Mouse (Mus musculus): ENCODE data around the gene Chit1. TPM values are rescaled to one million over a fixed set of nuclear protein-coding genes. Genes with fewer than 3 reads are reported as not detected.

The Chit1 gene
- polyA plus RNA-seq, 1 experiment, result not detected

DNA sequence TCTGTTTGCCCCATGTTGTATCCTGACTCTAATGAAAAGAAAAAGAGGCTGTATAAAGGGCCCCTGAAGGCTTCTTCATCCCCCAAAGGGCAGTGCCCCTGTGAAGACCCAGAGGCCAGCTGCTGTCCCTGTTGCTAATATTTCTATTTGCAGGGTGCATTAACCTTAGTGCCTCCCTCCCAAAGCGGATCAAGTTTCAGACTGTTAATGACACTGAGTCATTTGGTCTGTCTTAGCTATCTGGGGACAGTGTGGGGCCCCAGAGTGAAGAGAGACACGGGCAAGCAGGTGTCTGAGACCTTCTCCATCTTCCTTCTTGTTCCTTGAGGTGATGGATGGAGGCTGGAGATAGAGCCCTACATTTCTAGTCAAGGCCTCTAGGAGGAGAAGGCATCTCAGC lies 84.1 kb downstream of the Chit1 start:
- 69% methylated on average over 2 of the region's 2 CpGs for WGBS
- Histone ChIP-seq H3K4me3 (ENCODE audit: insufficient read depth, low read depth, low read length) (no peak overlapping the region), H3K4me1 (ENCODE audit: control insufficient read depth, insufficient read depth, low read length) (no peaks in the 10 kb centered on the region), H3K36me3 (ENCODE audit: control insufficient read depth, insufficient read depth, low read length) (no peaks in the 10 kb centered on the region), H3K27me3 (replicated peaks; ENCODE audit: control insufficient read depth, insufficient read depth, low read length) (no peaks in the 10 kb centered on the region), H3K27ac (ENCODE audit: insufficient read depth, low read depth, low read length) (no peak overlapping the region)
- TF ChIP-seq POLR2A (IDR thresholded peaks at IDR 0.05; ENCODE audit: low read depth, low read length), result no peak
- TF ChIP-seq CTCF (conservative IDR thresholded peaks at IDR 0.05; ENCODE audit: insufficient read depth, insufficient read length, low read depth, low read length), result no peak
- no peak for DNase-seq

DNA sequence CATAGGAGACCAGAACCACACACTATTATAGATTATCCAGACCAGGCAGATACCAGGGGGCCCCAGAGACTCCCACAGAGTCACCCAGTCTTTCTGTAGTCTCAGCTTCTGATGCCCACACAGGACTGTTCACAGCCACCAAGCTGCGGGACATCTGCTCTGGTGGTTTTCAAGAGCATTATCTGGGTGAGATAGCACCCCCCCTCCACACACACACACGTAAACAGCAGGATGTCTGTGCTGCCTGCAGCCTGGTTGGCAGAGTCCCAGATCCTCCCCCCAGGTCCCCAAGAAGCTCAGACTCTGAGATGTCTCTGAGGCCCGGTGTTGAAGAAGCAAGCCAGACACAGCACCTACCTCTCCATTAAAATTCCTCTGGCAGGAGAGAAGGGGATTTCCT lies 84.5 kb downstream of the Chit1 start:
- no peak overlapping the region for H3K27ac ChIP-seq (ENCODE audit: insufficient read depth, low read depth, low read length)
- no peak overlapping the region for H3K4me3 ChIP-seq (ENCODE audit: insufficient read depth, low read depth, low read length)
- no peaks in the 10 kb centered on the region for H3K36me3 ChIP-seq (ENCODE audit: control insufficient read depth, insufficient read depth, low read length)
- no peaks in the 10 kb centered on the region for H3K4me1 ChIP-seq (ENCODE audit: control insufficient read depth, insufficient read depth, low read length)
- TF ChIP-seq POLR2A (IDR thresholded peaks at IDR 0.05; ENCODE audit: low read depth, low read length), result no peak
- TF ChIP-seq CTCF (conservative IDR thresholded peaks at IDR 0.05; ENCODE audit: insufficient read depth, insufficient read length, low read depth, low read length), result no peak
- H3K27me3 ChIP-seq (replicated peaks; ENCODE audit: control insufficient read depth, insufficient read depth, low read length), result no peaks in the 10 kb centered on the region
- no peak for DNase-seq
- WGBS, result 55% methylated on average over 3 of the region's 3 CpGs

DNA sequence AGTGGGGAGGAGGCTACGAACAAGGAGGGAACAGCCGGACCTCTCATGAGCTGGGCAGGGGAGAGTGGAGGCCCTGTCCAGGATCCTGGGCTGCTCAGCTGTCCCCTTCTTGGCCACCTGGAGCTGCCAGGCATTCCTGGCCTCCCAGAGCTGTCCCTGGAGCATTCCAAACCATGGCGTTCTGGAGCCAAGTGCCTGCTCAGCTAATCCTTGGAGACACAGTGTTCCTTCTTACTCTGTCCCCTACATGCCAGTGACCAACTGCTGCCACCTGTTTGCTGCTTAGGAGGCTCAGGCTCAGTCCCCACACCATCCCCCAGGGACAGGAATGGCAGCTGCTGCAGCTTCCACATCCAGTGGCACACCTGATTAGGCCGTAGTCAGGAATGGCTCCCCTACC lies 84.9 kb downstream of the Chit1 start:
- Histone ChIP-seq H3K4me3 (ENCODE audit: insufficient read depth, low read depth, low read length) (no peak overlapping the region), H3K27ac (ENCODE audit: insufficient read depth, low read depth, low read length) (no peak overlapping the region), H3K36me3 (ENCODE audit: control insufficient read depth, insufficient read depth, low read length) (no peaks in the 10 kb centered on the region), H3K4me1 (ENCODE audit: control insufficient read depth, insufficient read depth, low read length) (no peaks in the 10 kb centered on the region), H3K27me3 (replicated peaks; ENCODE audit: control insufficient read depth, insufficient read depth, low read length) (no peaks in the 10 kb centered on the region)
- WGBS, result 71% methylated on average over 4 of the region's 4 CpGs
- no peak for TF ChIP-seq CTCF (conservative IDR thresholded peaks at IDR 0.05; ENCODE audit: insufficient read depth, insufficient read length, low read depth, low read length)
- TF ChIP-seq POLR2A (IDR thresholded peaks at IDR 0.05; ENCODE audit: low read depth, low read length), result no peak
- DNase-seq, result no peak

DNA sequence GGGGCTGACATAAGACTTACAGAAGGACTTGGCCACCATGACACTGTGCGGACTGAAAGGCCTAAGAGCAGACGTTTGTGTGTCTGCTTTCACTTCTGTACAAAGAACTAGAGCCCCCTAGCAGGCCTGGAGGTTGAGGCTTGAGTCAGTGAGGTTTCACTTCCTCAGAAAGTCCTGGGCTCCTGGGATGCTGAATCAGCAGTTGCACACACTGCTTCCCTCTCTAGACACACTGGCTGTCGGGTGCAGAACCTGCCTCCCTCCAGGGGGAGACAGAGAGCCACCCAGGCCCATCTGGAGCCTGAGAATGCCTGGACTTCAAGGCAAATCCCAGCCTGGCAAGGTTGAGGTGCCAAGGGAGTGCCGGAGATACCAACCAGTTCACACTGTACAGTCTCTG lies 85.3 kb downstream of the Chit1 start:
- Histone ChIP-seq H3K4me1 (ENCODE audit: control insufficient read depth, insufficient read depth, low read length) (no peaks in the 10 kb centered on the region), H3K36me3 (ENCODE audit: control insufficient read depth, insufficient read depth, low read length) (no peaks in the 10 kb centered on the region), H3K27ac (ENCODE audit: insufficient read depth, low read depth, low read length) (no peak overlapping the region), H3K4me3 (ENCODE audit: insufficient read depth, low read depth, low read length) (no peak overlapping the region), H3K27me3 (replicated peaks; ENCODE audit: control insufficient read depth, insufficient read depth, low read length) (no peaks in the 10 kb centered on the region)
- 61% methylated on average over 4 of the region's 4 CpGs for WGBS
- TF ChIP-seq POLR2A (IDR thresholded peaks at IDR 0.05; ENCODE audit: low read depth, low read length) (no peak), CTCF (conservative IDR thresholded peaks at IDR 0.05; ENCODE audit: insufficient read depth, insufficient read length, low read depth, low read length) (peak; percentile 91)
- peak; percentile 77 for DNase-seq

DNA sequence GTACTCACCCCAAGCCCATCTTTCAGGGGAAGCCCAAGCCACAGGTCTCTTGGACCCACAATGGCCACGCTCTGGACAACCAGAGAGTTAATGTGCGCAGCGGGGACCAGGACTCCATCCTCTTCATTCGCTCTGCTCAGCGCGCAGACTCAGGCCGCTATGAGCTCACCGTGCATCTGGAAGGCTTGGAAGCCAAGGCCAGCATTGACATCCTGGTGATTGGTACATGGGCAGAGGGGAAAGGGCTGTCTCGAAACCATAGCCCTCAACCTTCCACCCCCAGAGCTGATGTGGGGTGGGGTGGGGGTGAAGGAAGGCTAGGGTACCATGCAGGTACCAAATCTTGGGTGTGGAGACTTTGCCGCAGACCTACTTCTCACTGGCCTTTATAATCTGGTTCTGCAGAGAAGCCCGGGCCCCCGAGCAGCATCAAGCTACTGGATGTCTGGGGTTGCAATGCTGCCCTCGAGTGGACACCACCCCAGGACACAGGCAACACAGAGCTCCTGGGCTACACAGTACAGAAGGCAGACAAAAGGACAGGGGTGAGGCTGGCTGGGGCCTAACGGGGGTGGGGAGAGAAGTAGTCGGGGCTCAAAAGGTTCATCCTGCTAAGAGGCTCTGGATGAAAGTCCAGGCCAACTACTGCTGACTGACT lies 86.4 kb downstream of the Chit1 start:
- no peak overlapping the region for H3K4me3 ChIP-seq (ENCODE audit: insufficient read depth, low read depth, low read length)
- no peaks in the 10 kb centered on the region for H3K36me3 ChIP-seq (ENCODE audit: control insufficient read depth, insufficient read depth, low read length)
- H3K4me1 ChIP-seq (ENCODE audit: control insufficient read depth, insufficient read depth, low read length), result no peaks in the 10 kb centered on the region
- TF ChIP-seq POLR2A (IDR thresholded peaks at IDR 0.05; ENCODE audit: low read depth, low read length), result no peak
- TF ChIP-seq CTCF (conservative IDR thresholded peaks at IDR 0.05; ENCODE audit: insufficient read depth, insufficient read length, low read depth, low read length), result no peak
- no peaks in the 10 kb centered on the region for H3K27me3 ChIP-seq (replicated peaks; ENCODE audit: control insufficient read depth, insufficient read depth, low read length)
- no peak overlapping the region for H3K27ac ChIP-seq (ENCODE audit: insufficient read depth, low read depth, low read length)
- no peak for DNase-seq
- WGBS, result 81% methylated on average over 15 of the region's 15 CpGs

DNA sequence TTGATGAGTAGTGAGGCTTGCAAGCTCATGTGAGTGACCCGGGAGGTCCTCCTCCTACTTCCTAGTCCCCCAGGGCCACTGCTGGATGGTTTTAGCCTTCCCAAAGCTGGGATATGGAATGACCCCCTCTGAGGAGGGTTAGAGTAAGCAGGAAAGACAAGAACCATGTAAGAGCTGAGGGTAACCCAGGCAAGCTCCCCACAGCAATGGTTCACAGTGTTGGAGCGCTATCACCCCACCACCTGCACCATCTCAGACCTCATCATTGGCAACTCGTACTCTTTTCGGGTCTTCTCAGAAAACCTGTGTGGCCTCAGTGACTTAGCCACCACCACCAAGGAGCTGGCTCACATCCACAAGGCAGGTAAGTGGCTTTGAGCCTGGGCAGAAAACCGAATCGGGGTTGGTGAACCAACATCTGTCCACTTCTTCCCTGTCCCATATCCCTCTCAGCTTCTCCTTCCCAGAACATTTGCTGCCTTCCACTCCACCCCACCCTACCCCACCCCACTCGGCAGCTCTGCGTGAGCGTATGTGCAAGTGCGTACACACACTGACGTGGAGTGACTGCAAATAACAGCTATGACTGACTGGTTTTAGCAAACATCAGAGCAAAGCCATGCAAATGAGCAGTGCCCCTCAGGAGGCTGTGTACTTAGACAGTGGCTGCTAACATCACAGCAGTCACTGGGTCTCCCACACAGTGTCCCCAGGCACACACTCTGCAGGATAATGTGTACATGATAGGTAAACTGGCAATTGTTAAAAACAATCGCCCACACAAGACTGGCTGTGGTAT lies 87.4 kb downstream of the Chit1 start:
- Histone ChIP-seq H3K4me1 (ENCODE audit: control insufficient read depth, insufficient read depth, low read length) (no peaks in the 10 kb centered on the region), H3K4me3 (ENCODE audit: insufficient read depth, low read depth, low read length) (no peak overlapping the region), H3K36me3 (ENCODE audit: control insufficient read depth, insufficient read depth, low read length) (no peaks in the 10 kb centered on the region), H3K27me3 (replicated peaks; ENCODE audit: control insufficient read depth, insufficient read depth, low read length) (no peaks in the 10 kb centered on the region), H3K27ac (ENCODE audit: insufficient read depth, low read depth, low read length) (no peak overlapping the region)
- no peak for TF ChIP-seq CTCF (conservative IDR thresholded peaks at IDR 0.05; ENCODE audit: insufficient read depth, insufficient read length, low read depth, low read length)
- TF ChIP-seq POLR2A (IDR thresholded peaks at IDR 0.05; ENCODE audit: low read depth, low read length), result no peak
- WGBS, result 85% methylated on average over 12 of the region's 12 CpGs
- DNase-seq, result no peak

DNA sequence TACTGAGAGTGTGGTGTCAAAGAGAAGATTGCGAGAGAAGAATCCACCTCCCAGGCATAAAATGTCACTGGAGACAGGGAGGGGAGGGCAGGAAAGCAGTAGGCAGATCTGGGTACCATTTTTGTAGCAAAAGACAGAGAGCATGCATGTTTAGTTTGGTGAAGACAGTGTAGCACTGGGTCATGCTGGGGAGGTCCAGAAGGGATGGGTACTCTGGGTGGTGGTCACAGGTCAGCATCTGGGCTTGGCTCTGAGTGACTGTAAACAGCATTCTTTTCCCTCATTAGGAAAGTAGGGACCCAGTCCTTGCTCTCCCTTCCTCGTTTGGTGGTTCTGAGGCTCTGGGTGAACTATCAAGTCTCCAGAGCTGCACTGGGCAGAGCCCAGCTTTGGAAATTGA lies 89.4 kb downstream of the Chit1 start:
- no peak for TF ChIP-seq CTCF (conservative IDR thresholded peaks at IDR 0.05; ENCODE audit: insufficient read depth, insufficient read length, low read depth, low read length)
- no peak for TF ChIP-seq POLR2A (IDR thresholded peaks at IDR 0.05; ENCODE audit: low read depth, low read length)
- Histone ChIP-seq H3K27me3 (replicated peaks; ENCODE audit: control insufficient read depth, insufficient read depth, low read length) (no peaks in the 10 kb centered on the region), H3K4me1 (ENCODE audit: control insufficient read depth, insufficient read depth, low read length) (no peaks in the 10 kb centered on the region), H3K4me3 (ENCODE audit: insufficient read depth, low read depth, low read length) (no peak overlapping the region), H3K36me3 (ENCODE audit: control insufficient read depth, insufficient read depth, low read length) (no peaks in the 10 kb centered on the region), H3K27ac (ENCODE audit: insufficient read depth, low read depth, low read length) (no peak overlapping the region)
- 71% methylated on average over 2 of the region's 2 CpGs for WGBS
- no peak for DNase-seq

Other genes starting within 250 kb of the Chit1 start
- 0.48 and 1.5 TPM in 2 replicates for gene Optc, start 203.2 kb upstream of the Chit1 start, polyA plus RNA-seq (2012; rRNA removed)
- gene Prelp, start 189.8 kb upstream of the Chit1 start, polyA plus RNA-seq (2012; rRNA removed), result 35.0 and 38.2 TPM in 2 replicates
- 9.7 and 11.9 TPM in 2 replicates for gene Fmod, start 74.0 kb upstream of the Chit1 start, polyA plus RNA-seq (2012; rRNA removed)
- gene Btg2, start 32.1 kb upstream of the Chit1 start, polyA plus RNA-seq (2012; rRNA removed), result 20.3 and 23.7 TPM in 2 replicates
- 0.56 TPM in 2 replicates for gene Chil1, start 70.9 kb downstream of the Chit1 start, polyA plus RNA-seq (2012; rRNA removed)
- 0.12 and 0.89 TPM in 2 replicates for gene Mybph, start 82.2 kb downstream of the Chit1 start, polyA plus RNA-seq (2012; rRNA removed)
- 13.5 and 16.6 TPM in 2 replicates for gene Adora1, start 124.2 kb downstream of the Chit1 start, polyA plus RNA-seq (2012; rRNA removed)
- 0.09 TPM in 1 of 2 replicates, not detected in the other for gene Myog, start 178.7 kb downstream of the Chit1 start, polyA plus RNA-seq (2012; rRNA removed)
- gene Ppfia4, start 221.7 kb downstream of the Chit1 start, polyA plus RNA-seq (2012; rRNA removed), result 3.6 and 4.2 TPM in 2 replicates

All from kidney, adult 2 months (tissue).